ENCODE assay signal across 17 mouse cellular contexts in the genomic region with DNA sequence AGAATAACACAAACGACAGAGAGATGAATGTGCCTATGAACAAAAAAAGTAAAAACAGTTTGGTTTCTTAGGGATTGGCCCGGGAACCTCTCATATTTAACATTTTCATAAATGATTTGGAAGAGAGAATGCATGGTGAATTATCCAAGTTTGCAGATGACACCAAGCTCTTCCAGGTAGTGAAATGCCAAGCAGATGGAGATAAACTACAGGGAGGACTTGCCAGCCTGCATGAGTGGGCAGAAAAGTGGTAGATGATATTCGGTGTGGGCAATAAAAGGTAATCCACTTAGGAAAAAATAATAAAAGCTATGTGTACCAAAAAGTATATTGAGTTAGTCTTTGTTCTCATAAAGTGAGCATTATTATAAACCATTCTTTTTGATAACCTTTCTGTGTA. TPM values are rescaled to one million over a fixed set of nuclear protein-coding genes. Genes with fewer than 3 reads are reported as not detected.
DNase-seq lines count a peak whose midpoint lies in the region; ATAC-seq lines count a peak whose summit lies in the region.
"Had no signal": no experiment of that assay in that cellular context is flagged by ENCODE, and none has a peak within 500 bp of the region (broad histone marks: within the 10 kb centered on the region; RNA-seq: fewer than 3 reads in every experiment).

No protein-coding gene starts in this region.

- DNase-seq in cerebellum, adult 18-20 months, result peak; percentile 13 to 23
- DNase-seq in cerebellum, adult 11 months, result no peak
- DNase-seq in layer of hippocampus, adult 11-12 months (ENCODE audit: low spot score), result peak; percentile 47
- no peak for DNase-seq in layer of hippocampus, adult 9-10 months (ENCODE audit: low spot score)
- peak; percentile 21 to 24 for DNase-seq in cerebellum, postnatal 10 days
- DNase-seq in telencephalon, adult 2 months (ENCODE audit: low read depth, low spot score), result peak; percentile 45
- DNase-seq: adrenal gland, postnatal 14 days; gastrocnemius, adult 2 months; gastrocnemius, postnatal 36 days; heart, adult 11 months; heart, postnatal 36 days had no signal

- ATAC-seq in erythroid progenitor cell, adult 5-6 weeks (replicated peaks; ENCODE audit: low FRiP score, poor library complexity, severe bottlenecking), result no peak
- ATAC-seq: activated CD4-positive, CD25-positive, alpha-beta regulatory T cell, adult 4 months; forebrain, embryonic 16.5 days; intestine, embryonic 16.5 days; Patski had no signal

RNA-seq across cellular contexts. Expression of a gene that starts 38.5 kb away (rescaled TPM):
- not detected in 2 replicates for total RNA-seq in erythroid progenitor cell, adult 5-6 weeks (2015; ENCODE audit: low replicate concordance)
- not detected in 2 replicates for total RNA-seq in erythroid progenitor cell, adult 5-6 weeks (2017; ENCODE audit: low replicate concordance)
- total RNA-seq: common myeloid progenitor, adult 5-6 weeks had no signal

Comparison
In these comparisons a context has a peak if more than half of its experiments do, and no peak if none do; other contexts are left out.
1. DNase-seq: peak in cerebellum, adult 18-20 months (2 of 2), layer of hippocampus, adult 11-12 months (single experiment), cerebellum, postnatal 10 days (2 of 2) and telencephalon, adult 2 months (single experiment); none in cerebellum, adult 11 months (single experiment) and layer of hippocampus, adult 9-10 months (single experiment).